Mouse (Mus musculus) testis, postnatal 10 days (tissue): ENCODE measurements around the gene Chd1.

ENCODE experiments used
- DNase-seq: peaks from one replicate; pipeline ENCODE4 v3.0.0; 2021; ENCODE audit warnings: low spot score

Gene Chd1

GRCm38 (mm10) chr17:15812136-15812778 is 107.5 kb downstream of the Chd1 start:
- DNase-seq = no peak

GRCm38 (mm10) chr17:15813658-15814212 is 109.0 kb downstream of the Chd1 start:
- DNase-seq = no peak

- DNase-seq = no peak
These were observed 110.7 kb downstream of the Chd1 start for GRCm38 (mm10) chr17:15815312-15816018.

GRCm38 (mm10) chr17:15816379-15817095 is 111.8 kb downstream of the Chd1 start:
- no peak for DNase-seq

GRCm38 (mm10) chr17:15817096-15817450 is 112.3 kb downstream of the Chd1 start:
- DNase-seq = no peak

GRCm38 (mm10) chr17:15817634-15818033 is 112.9 kb downstream of the Chd1 start:
- no peak for DNase-seq

GRCm38 (mm10) chr17:15818372-15818771 is 113.6 kb downstream of the Chd1 start:
- DNase-seq = no peak

- DNase-seq = no peak
These were observed 115.4 kb downstream of the Chd1 start for GRCm38 (mm10) chr17:15820146-15820545.

GRCm38 (mm10) chr17:15820761-15821160 is 116.0 kb downstream of the Chd1 start:
- DNase-seq = no peak

GRCm38 (mm10) chr17:15821706-15822105 is 116.9 kb downstream of the Chd1 start:
- DNase-seq = no peak
